Comparison of ENCODE assay signal across 26 mouse cellular contexts in genomic region chr4:131059572-131059971, GRCm38 (mm10).
DNase-seq lines count a peak whose midpoint lies in the region; ATAC-seq lines count a peak whose summit lies in the region.
"Had no signal": no experiment of that assay in that cellular context is flagged by ENCODE, and none has a peak within 500 bp of the region (broad histone marks: within the 10 kb centered on the region; RNA-seq: fewer than 3 reads in every experiment).

No protein-coding gene starts in this region.

- H3K27ac ChIP-seq in midbrain, embryonic 10.5 days (replicated peaks) = peak overlapping the region; percentile 78
- H3K27ac ChIP-seq in midbrain, embryonic 13.5 days = no peak overlapping the region
- H3K27ac ChIP-seq: embryonic facial prominence, embryonic 13.5 days; left cerebral cortex, adult 2 months; liver, embryonic 12.5 days; neural tube, embryonic 15.5 days had no signal

- H3K9me3 ChIP-seq in midbrain, embryonic 10.5 days (replicated peaks) = no peaks in the 10 kb centered on the region
- H3K9me3 ChIP-seq in midbrain, embryonic 13.5 days = no peaks in the 10 kb centered on the region
- H3K9me3 ChIP-seq: embryonic facial prominence, embryonic 13.5 days; liver, embryonic 12.5 days; neural tube, embryonic 15.5 days had no signal

- H3K36me3 ChIP-seq in midbrain, embryonic 10.5 days = no peaks in the 10 kb centered on the region
- H3K36me3 ChIP-seq in midbrain, embryonic 13.5 days = no peaks in the 10 kb centered on the region
- H3K36me3 ChIP-seq: embryonic facial prominence, embryonic 13.5 days; liver, embryonic 12.5 days; midbrain, embryonic 12.5 days; neural tube, embryonic 15.5 days had no signal

- H3K27me3 ChIP-seq in midbrain, embryonic 10.5 days (ENCODE audit: low read depth, poor library complexity, severe bottlenecking) = peaks cover 40% of the 10 kb centered on the region
- peaks cover 23% of the 10 kb centered on the region for H3K27me3 ChIP-seq in midbrain, embryonic 13.5 days
- H3K27me3 ChIP-seq: forebrain, embryonic 13.5 days; liver, embryonic 12.5 days had no signal

- H3K4me3 ChIP-seq in midbrain, embryonic 10.5 days = no peak overlapping the region
- H3K4me3 ChIP-seq in midbrain, embryonic 13.5 days (replicated peaks) = no peak overlapping the region
- H3K4me3 ChIP-seq: embryonic facial prominence, embryonic 13.5 days; forebrain, embryonic 13.5 days; left cerebral cortex, adult 2 months; liver, embryonic 12.5 days; midbrain, embryonic 12.5 days; neural tube, embryonic 15.5 days had no signal

- peaks cover 50% of the 10 kb centered on the region for H3K4me1 ChIP-seq in midbrain, embryonic 10.5 days
- peaks cover 26% of the 10 kb centered on the region for H3K4me1 ChIP-seq in midbrain, embryonic 13.5 days (replicated peaks)
- H3K4me1 ChIP-seq: embryonic facial prominence, embryonic 13.5 days had no signal

- no peak overlapping the region for H3K4me2 ChIP-seq in midbrain, embryonic 13.5 days (replicated peaks)
- H3K4me2 ChIP-seq: embryonic facial prominence, embryonic 13.5 days; forebrain, embryonic 13.5 days; liver, embryonic 12.5 days; midbrain, embryonic 12.5 days; neural tube, embryonic 15.5 days had no signal

- 72% methylated on average over 7 of the region's 7 CpGs for WGBS in midbrain, embryonic 10.5 days
- 60% methylated on average over 7 of the region's 7 CpGs for WGBS in midbrain, embryonic 13.5 days

- H3K9ac ChIP-seq in midbrain, embryonic 13.5 days (replicated peaks) = no peak overlapping the region
- H3K9ac ChIP-seq: embryonic facial prominence, embryonic 13.5 days; forebrain, embryonic 13.5 days; liver, embryonic 12.5 days; liver, postnatal 0 days; midbrain, embryonic 12.5 days; neural tube, embryonic 15.5 days had no signal

- peak; percentile 16 for DNase-seq in cerebellum, adult 11 months
- DNase-seq in cerebellum, adult 8-10 months = no peak
- no peak for DNase-seq in midbrain, embryonic 10.5 days (ENCODE audit: low spot score)
- peak; percentile 25 for DNase-seq in cerebellum, adult 9-10 months
- DNase-seq in cerebellum, postnatal 36 days = peak; percentile 19 to 24
- no peak for DNase-seq in right cerebral cortex, postnatal 4 days
- DNase-seq: gastrocnemius, postnatal 14 days; heart, postnatal 14 days; kidney, adult 9 months; kidney, postnatal 25 days; left cerebral cortex, postnatal 4 days; liver, postnatal 0 days; lung, postnatal 36 days; retina, postnatal 1 day; right cerebral cortex, postnatal 14 days; thymus, adult 2 months; thymus, postnatal 36 days had no signal

- ATAC-seq in midbrain, embryonic 13.5 days = no peak
- ATAC-seq: CD4-positive, CD25-positive, alpha-beta regulatory T cell, adult 4 months; forebrain, embryonic 13.5 days; hindbrain, embryonic 16.5 days; liver, embryonic 12.5 days; liver, postnatal 0 days had no signal

Comparison
In these comparisons a context has a peak if more than half of its experiments do, and no peak if none do; other contexts are left out.
1. DNase-seq: peak in cerebellum, adult 11 months (single experiment), cerebellum, adult 9-10 months (single experiment) and cerebellum, postnatal 36 days (2 of 2); none in cerebellum, adult 8-10 months (single experiment), midbrain, embryonic 10.5 days (single experiment) and right cerebral cortex, postnatal 4 days (single experiment).